Mouse (Mus musculus) C2C12 (cell line): ENCODE measurements around the gene Arhgef3.

Experiments used
- CEBPB ChIP-seq: IDR thresholded peaks from one replicate; pipeline ENCODE4 v1.6.1; 2011; ENCODE audit warnings: low read depth, mild to moderate bottlenecking, control low read depth, moderate library complexity
- CTCF ChIP-seq: IDR thresholded peaks from one replicate; pipeline ENCODE4 v1.5.1; 2011; ENCODE audit not compliant: control insufficient read depth, insufficient read depth, insufficient read length
- MAX ChIP-seq: IDR thresholded peaks from one replicate; pipeline ENCODE4 v1.6.1; 2011; ENCODE audit warnings: mild to moderate bottlenecking, control low read depth
- MYOD1 ChIP-seq: IDR thresholded peaks from one replicate; pipeline ENCODE4 v1.6.1; 2011; ENCODE audit warnings: low read depth; ENCODE audit not compliant: control insufficient read depth, insufficient read length
- MYOG ChIP-seq: IDR thresholded peaks from one replicate; pipeline ENCODE4 v1.6.1; 2011; ENCODE audit not compliant: control insufficient read depth, insufficient read length; ENCODE audit errors: extremely low read depth
- USF1 ChIP-seq: IDR thresholded peaks from one replicate; pipeline ENCODE4 v1.6.1; 2011; ENCODE audit warnings: low read depth, mild to moderate bottlenecking, control low read depth, moderate library complexity

- TF ChIP-seq CTCF = no peak
- no peak for TF ChIP-seq USF1
- TF ChIP-seq MAX = no peak
- TF ChIP-seq MYOG = no peak
- TF ChIP-seq CEBPB = no peak
- TF ChIP-seq MYOD1 = no peak
These were observed 26.8 kb downstream of the Arhgef3 start for GRCm38 (mm10) chr14:27141486-27141885.
